Comparison of ENCODE assay signal across 8 mouse cellular contexts in the genomic region with DNA sequence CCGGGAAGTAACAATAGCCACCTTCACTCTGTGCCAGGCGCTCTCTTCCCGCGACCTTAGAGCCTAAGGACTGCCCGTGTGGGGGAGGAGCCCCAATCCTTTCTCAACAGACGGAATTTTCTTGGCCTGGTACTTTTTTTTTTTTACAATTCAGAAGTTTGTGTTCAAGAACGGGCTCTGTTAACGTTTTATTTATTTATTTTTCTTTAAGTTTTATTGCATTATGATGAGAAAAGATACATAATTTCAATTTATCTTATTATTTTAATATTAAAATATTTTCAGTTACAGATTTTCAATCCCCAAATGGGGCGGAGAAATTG. TPM values are rescaled to one million over a fixed set of nuclear protein-coding genes. Genes with fewer than 3 reads are reported as not detected.
A peak's percentile ranks its signal among the peaks of the same experiment; 100 is the strongest.
DNase-seq lines count a peak whose midpoint lies in the region; ATAC-seq and TF ChIP-seq lines count a peak whose summit lies in the region.

TSS of gene Hpdl (minus strand) at position 14 of the 323 bp plus-strand sequence.

- H3K27ac ChIP-seq in gastrocnemius, adult 2 months, result peak within 1 kb of the TSS; percentile 78
- no peak within 1 kb of the TSS for H3K27ac ChIP-seq in thymus, adult 2 months (ENCODE audit: control insufficient read depth, insufficient read depth, low read length)
- H3K27ac ChIP-seq in limb, embryonic 15.5 days, result no peak within 1 kb of the TSS
- no peak within 1 kb of the TSS for H3K27ac ChIP-seq in stomach, postnatal 0 days (replicated peaks)

- DNase-seq in gastrocnemius, adult 2 months, result no peak
- no peak for DNase-seq in gastrocnemius, postnatal 10 days
- no peak for DNase-seq in thymus, adult 2 months
- DNase-seq in thymus, postnatal 36 days, result no peak
- no peak for DNase-seq in stomach, postnatal 0 days (ENCODE audit: low spot score)
- DNase-seq in ovary, postnatal 14 days (ENCODE audit: low spot score), result no peak
- DNase-seq in left cerebral cortex, postnatal 14 days (ENCODE audit: low spot score in 2 of 2), result no peak

- no peaks in the 10 kb centered on the region for H3K9me3 ChIP-seq in limb, embryonic 15.5 days
- H3K9me3 ChIP-seq in stomach, postnatal 0 days (ENCODE audit: control insufficient read depth, low read length), result no peaks in the 10 kb centered on the region

- H3K4me1 ChIP-seq in thymus, adult 2 months (replicated peaks; ENCODE audit: control insufficient read depth, insufficient read depth, low read length), result peaks cover 20% of the 10 kb centered on the region
- peaks cover 13% of the 10 kb centered on the region for H3K4me1 ChIP-seq in limb, embryonic 15.5 days
- no peaks in the 10 kb centered on the region; the same call in 1 of the 2 replicates for H3K4me1 ChIP-seq in stomach, postnatal 0 days (replicated peaks; ENCODE audit: control insufficient read depth, insufficient read depth)

- 13% methylated on average over 9 of the region's 9 CpGs for WGBS in thymus, adult 2 months
- 12% methylated on average over 9 of the region's 9 CpGs for WGBS in limb, embryonic 15.5 days
- 10% methylated on average over 9 of the region's 9 CpGs for WGBS in stomach, postnatal 0 days

- H3K9ac ChIP-seq in limb, embryonic 15.5 days, result peak within 1 kb of the TSS; percentile 23; the same call in 1 of the 2 replicates
- peak within 1 kb of the TSS; percentile 38; the same call in 1 of the 2 replicates for H3K9ac ChIP-seq in stomach, postnatal 0 days (ENCODE audit: low read length)

- peak within 1 kb of the TSS; percentile 80 for H3K4me3 ChIP-seq in gastrocnemius, adult 2 months
- H3K4me3 ChIP-seq in thymus, adult 2 months (ENCODE audit: control insufficient read depth, insufficient read depth, low read length), result peak within 1 kb of the TSS; percentile 61
- peak within 1 kb of the TSS; percentile 55 for H3K4me3 ChIP-seq in limb, embryonic 15.5 days
- H3K4me3 ChIP-seq in stomach, postnatal 0 days (ENCODE audit: low read depth, low read length), result peak within 1 kb of the TSS; percentile 45

- peak within 1 kb of the TSS; percentile 77 for H3K4me2 ChIP-seq in limb, embryonic 15.5 days
- H3K4me2 ChIP-seq in stomach, postnatal 0 days (replicated peaks; ENCODE audit: low read depth), result peak within 1 kb of the TSS; percentile 93

- H3K27me3 ChIP-seq in thymus, adult 2 months (ENCODE audit: control insufficient read depth, insufficient read depth, low read length), result peaks cover 2% of the 10 kb centered on the region; the same call in 1 of the 2 replicates
- peaks cover 20% of the 10 kb centered on the region for H3K27me3 ChIP-seq in limb, embryonic 15.5 days
- 0 out of 2 replicates have a peak, but pooled peaks cover 2% of the 10 kb centered on the region for H3K27me3 ChIP-seq in stomach, postnatal 0 days (ENCODE audit: control insufficient read depth, insufficient read depth, low read length)

- TF ChIP-seq CTCF in gastrocnemius, adult 2 months (IDR thresholded peaks at IDR 0.05), result no peak
- no peak for TF ChIP-seq CTCF in thymus, adult 2 months (IDR thresholded peaks at IDR 0.05; ENCODE audit: borderline replicate concordance, control insufficient read depth, extremely low read depth, insufficient read depth, low read length, poor library complexity)
- no peak for TF ChIP-seq CTCF in stomach, postnatal 0 days (IDR thresholded peaks at IDR 0.05; ENCODE audit: low read depth)

- intact Hi-C loops in gastrocnemius, adult 2 months (cut with DNase I), result no loop called here
- intact Hi-C loops in left cerebral cortex, postnatal 14 days (cut with DNase I), result no loop called here

- H3K36me3 ChIP-seq in thymus, adult 2 months (ENCODE audit: control insufficient read depth, insufficient read depth, low read length), result no peaks in the 10 kb centered on the region
- peaks cover 11% of the 10 kb centered on the region; the same call in 1 of the 2 replicates for H3K36me3 ChIP-seq in limb, embryonic 15.5 days
- H3K36me3 ChIP-seq in stomach, postnatal 0 days (ENCODE audit: control insufficient read depth, insufficient read depth, low read length), result no peaks in the 10 kb centered on the region; the same call in 1 of the 2 replicates

- no peak for TF ChIP-seq POLR2A in thymus, adult 2 months (IDR thresholded peaks at IDR 0.05; ENCODE audit: control insufficient read depth, extremely low read depth, insufficient read depth, low read length, poor library complexity)

- TF ChIP-seq EP300 in stomach, postnatal 0 days (optimal IDR thresholded peaks at IDR 0.05), result no peak

- ATAC-seq in limb, embryonic 15.5 days (ENCODE audit: insufficient number of reproducible peaks, low FRiP score, low TSS enrichment, low read depth), result no peak
- ATAC-seq in stomach, postnatal 0 days (ENCODE audit: low FRiP score, low TSS enrichment), result no peak

RNA-seq across cellular contexts. Expression of gene Hpdl, which starts in this region (rescaled TPM):
- 1 to 10 TPM; 1.5 to 1.9 TPM for total RNA-seq in gastrocnemius, adult 2 months (2021)
- 1 to 10 TPM; 1.5 to 2.3 TPM for total RNA-seq in gastrocnemius, postnatal 10 days (2021)
- polyA plus RNA-seq in thymus, adult 2 months (2012; rRNA removed), result 0.58 and 0.73 TPM in 2 replicates
- 0.56 and 0.68 TPM in 2 replicates for polyA plus RNA-seq in limb, embryonic 15.5 days (2015; fragmentation: Nextera tagmentation; extraction: Ambion mirVana)
- 0.51 and 0.85 TPM in 2 replicates for polyA plus RNA-seq in stomach, postnatal 0 days (2015; fragmentation: Nextera tagmentation; extraction: Ambion mirVana)
- total RNA-seq in left cerebral cortex, postnatal 14 days (2021), result under 1 TPM; 0.44 to 0.72 TPM
